Comparison of ENCODE assay signal across 15 mouse cellular contexts in genomic region chr4:106915265-106915664, GRCm38 (mm10). TPM values are rescaled to one million over a fixed set of nuclear protein-coding genes. Genes with fewer than 3 reads are reported as not detected.
DNase-seq lines count a peak whose midpoint lies in the region; ATAC-seq lines count a peak whose summit lies in the region.
"Had no signal": no experiment of that assay in that cellular context is flagged by ENCODE, and none has a peak within 500 bp of the region (broad histone marks: within the 10 kb centered on the region; RNA-seq: fewer than 3 reads in every experiment).

No protein-coding gene starts in this region.

- DNase-seq in ovary, postnatal 14 days (ENCODE audit: low spot score) = no peak
- DNase-seq in adrenal gland, postnatal 25 days = no peak
- no peak for DNase-seq in left cerebral cortex, postnatal 25 days (ENCODE audit: low spot score in 2 of 2)
- DNase-seq: cerebellum, postnatal 10 days; thymus, postnatal 36 days had no signal

- peak overlapping the region; percentile 100 for H3K9ac ChIP-seq in hindbrain, embryonic 12.5 days
- no peak overlapping the region for H3K9ac ChIP-seq in hindbrain, embryonic 16.5 days (ENCODE audit: low read depth, low read length)
- H3K9ac ChIP-seq in forebrain, embryonic 12.5 days = peak overlapping the region; percentile 100
- no peak overlapping the region for H3K9ac ChIP-seq in limb, embryonic 12.5 days (replicated peaks)
- H3K9ac ChIP-seq in neural tube, embryonic 12.5 days = 0 out of 2 replicates have a peak overlapping the region, but pooled peaks have one; percentile 100
- H3K9ac ChIP-seq: intestine, embryonic 15.5 days had no signal

- 72% methylated on average over 8 of the region's 8 CpGs for WGBS in hindbrain, embryonic 12.5 days
- WGBS in hindbrain, embryonic 16.5 days = 66% methylated on average over 8 of the region's 8 CpGs
- 78% methylated on average over 8 of the region's 8 CpGs for WGBS in forebrain, embryonic 12.5 days
- 63% methylated on average over 8 of the region's 8 CpGs for WGBS in limb, embryonic 12.5 days
- 81% methylated on average over 8 of the region's 8 CpGs for WGBS in neural tube, embryonic 12.5 days

- no peaks in the 10 kb centered on the region for H3K27me3 ChIP-seq in hindbrain, embryonic 12.5 days
- no peaks in the 10 kb centered on the region for H3K27me3 ChIP-seq in hindbrain, embryonic 16.5 days (replicated peaks; ENCODE audit: control insufficient read depth, insufficient read depth, low read length)
- no peaks in the 10 kb centered on the region for H3K27me3 ChIP-seq in forebrain, embryonic 12.5 days
- H3K27me3 ChIP-seq in limb, embryonic 12.5 days = no peaks in the 10 kb centered on the region
- H3K27me3 ChIP-seq in neural tube, embryonic 12.5 days (replicated peaks) = no peaks in the 10 kb centered on the region
- H3K27me3 ChIP-seq: intestine, embryonic 15.5 days had no signal

- peaks cover 58% of the 10 kb centered on the region for H3K4me1 ChIP-seq in hindbrain, embryonic 12.5 days
- H3K4me1 ChIP-seq in hindbrain, embryonic 16.5 days (ENCODE audit: control insufficient read depth, insufficient read depth, low read depth, low read length) = peaks cover 26% of the 10 kb centered on the region
- peaks cover 50% of the 10 kb centered on the region for H3K4me1 ChIP-seq in forebrain, embryonic 12.5 days
- peaks cover 58% of the 10 kb centered on the region for H3K4me1 ChIP-seq in limb, embryonic 12.5 days (replicated peaks)
- peaks cover 56% of the 10 kb centered on the region for H3K4me1 ChIP-seq in neural tube, embryonic 12.5 days

- intact Hi-C loops in left cerebral cortex, postnatal 25 days (cut with DNase I) = no loop called here

- H3K4me3 ChIP-seq in hindbrain, embryonic 12.5 days = peak overlapping the region; percentile 100
- H3K4me3 ChIP-seq in hindbrain, embryonic 16.5 days (ENCODE audit: low read length) = no peak overlapping the region
- no peak overlapping the region; the same call in 1 of the 2 replicates for H3K4me3 ChIP-seq in forebrain, embryonic 12.5 days (replicated peaks)
- peak overlapping the region; percentile 100 for H3K4me3 ChIP-seq in limb, embryonic 12.5 days (replicated peaks)
- H3K4me3 ChIP-seq in neural tube, embryonic 12.5 days = no peak overlapping the region
- H3K4me3 ChIP-seq: gastrocnemius, adult 2 months; intestine, embryonic 15.5 days; layer of hippocampus, adult 2 months had no signal

- no peak overlapping the region for H3K27ac ChIP-seq in hindbrain, embryonic 12.5 days
- no peak overlapping the region for H3K27ac ChIP-seq in hindbrain, embryonic 16.5 days (ENCODE audit: low read depth, low read length)
- H3K27ac ChIP-seq in forebrain, embryonic 12.5 days = no peak overlapping the region
- H3K27ac ChIP-seq in limb, embryonic 12.5 days = 0 out of 2 replicates have a peak overlapping the region, but pooled peaks have one; percentile 35
- H3K27ac ChIP-seq in neural tube, embryonic 12.5 days = no peak overlapping the region
- H3K27ac ChIP-seq: gastrocnemius, adult 2 months; intestine, embryonic 15.5 days; layer of hippocampus, adult 2 months; macrophage had no signal

- H3K36me3 ChIP-seq in hindbrain, embryonic 12.5 days = peaks cover 66% of the 10 kb centered on the region
- H3K36me3 ChIP-seq in hindbrain, embryonic 16.5 days (ENCODE audit: control insufficient read depth, insufficient read depth, low read length) = peaks cover 17% of the 10 kb centered on the region
- peaks cover 67% of the 10 kb centered on the region for H3K36me3 ChIP-seq in forebrain, embryonic 12.5 days (replicated peaks)
- H3K36me3 ChIP-seq in limb, embryonic 12.5 days = peaks cover 75% of the 10 kb centered on the region
- peaks cover 71% of the 10 kb centered on the region for H3K36me3 ChIP-seq in neural tube, embryonic 12.5 days

- H3K4me2 ChIP-seq in hindbrain, embryonic 12.5 days (replicated peaks) = peak overlapping the region; percentile 93
- no peak overlapping the region for H3K4me2 ChIP-seq in hindbrain, embryonic 16.5 days (ENCODE audit: low read length)
- H3K4me2 ChIP-seq in forebrain, embryonic 12.5 days = peak overlapping the region; percentile 97
- H3K4me2 ChIP-seq in limb, embryonic 12.5 days = peak overlapping the region; percentile 98
- H3K4me2 ChIP-seq in neural tube, embryonic 12.5 days (replicated peaks) = peak overlapping the region; percentile 97
- H3K4me2 ChIP-seq: heart, embryonic 11.5 days; intestine, embryonic 15.5 days had no signal

- H3K9me3 ChIP-seq in hindbrain, embryonic 12.5 days (replicated peaks) = no peaks in the 10 kb centered on the region
- no peaks in the 10 kb centered on the region for H3K9me3 ChIP-seq in hindbrain, embryonic 16.5 days (ENCODE audit: control insufficient read depth, low read length)
- no peaks in the 10 kb centered on the region for H3K9me3 ChIP-seq in forebrain, embryonic 12.5 days
- no peaks in the 10 kb centered on the region for H3K9me3 ChIP-seq in limb, embryonic 12.5 days
- H3K9me3 ChIP-seq in neural tube, embryonic 12.5 days = no peaks in the 10 kb centered on the region
- H3K9me3 ChIP-seq: intestine, embryonic 15.5 days had no signal

- ATAC-seq in hindbrain, embryonic 12.5 days (ENCODE audit: low FRiP score) = no peak
- no peak for ATAC-seq in hindbrain, embryonic 16.5 days
- no peak for ATAC-seq in forebrain, embryonic 12.5 days (ENCODE audit: low FRiP score)
- no peak for ATAC-seq in limb, embryonic 12.5 days (ENCODE audit: insufficient number of reproducible peaks, insufficient read depth, low FRiP score, low TSS enrichment, low read depth)
- no peak for ATAC-seq in neural tube, embryonic 12.5 days (ENCODE audit: low FRiP score, low read depth)
- ATAC-seq: intestine, embryonic 15.5 days had no signal

RNA-seq across cellular contexts. Expression of gene Ssbp3, which starts 4.8 kb away (rescaled TPM):
- 285 and 302 TPM in 2 replicates for polyA plus RNA-seq in hindbrain, embryonic 12.5 days (2016; fragmentation: Nextera tagmentation; extraction: Ambion mirVana)
- polyA plus RNA-seq in hindbrain, embryonic 16.5 days (2015; fragmentation: Nextera tagmentation; extraction: Ambion mirVana) = 82.9 and 115 TPM in 2 replicates
- 198 and 214 TPM in 2 replicates for polyA plus RNA-seq in forebrain, embryonic 12.5 days (2016; fragmentation: Nextera tagmentation; extraction: Ambion mirVana)
- 278 and 295 TPM in 2 replicates for polyA plus RNA-seq in limb, embryonic 12.5 days (2016; fragmentation: Nextera tagmentation; extraction: Ambion mirVana)
- polyA plus RNA-seq in neural tube, embryonic 12.5 days (2016; fragmentation: Nextera tagmentation; extraction: Ambion mirVana) = 308 and 332 TPM in 2 replicates
- total RNA-seq in adrenal gland, postnatal 25 days (2021) = 70.8 and 82.6 TPM in 2 replicates
- 100 to 1,000 TPM; 138 to 157 TPM for total RNA-seq in left cerebral cortex, postnatal 25 days (2021)

Comparison
In these comparisons a context has a peak if more than half of its experiments do, and no peak if none do; other contexts are left out.
1. H3K4me3 ChIP-seq: peak in hindbrain, embryonic 12.5 days (single experiment) and limb, embryonic 12.5 days (single experiment); none in hindbrain, embryonic 16.5 days (single experiment), forebrain, embryonic 12.5 days (single experiment) and neural tube, embryonic 12.5 days (single experiment).
2. H3K9ac ChIP-seq: peak in hindbrain, embryonic 12.5 days (single experiment), forebrain, embryonic 12.5 days (single experiment) and neural tube, embryonic 12.5 days (single experiment); none in hindbrain, embryonic 16.5 days (single experiment) and limb, embryonic 12.5 days (single experiment).